11 mouse cellular contexts compared by ENCODE assay signal in genomic region chr10:59439508-59439931, GRCm38 (mm10). TPM values are rescaled to one million over a fixed set of nuclear protein-coding genes. Genes with fewer than 3 reads are reported as not detected.
DNase-seq lines count a peak whose midpoint lies in the region; ATAC-seq lines count a peak whose summit lies in the region.
"Had no signal": no experiment of that assay in that cellular context is flagged by ENCODE, and none has a peak within 500 bp of the region (broad histone marks: within the 10 kb centered on the region; RNA-seq: fewer than 3 reads in every experiment).

No protein-coding gene starts in this region.

- no peak overlapping the region for H3K9ac ChIP-seq in heart, embryonic 15.5 days
- no peak overlapping the region for H3K9ac ChIP-seq in hindbrain, embryonic 14.5 days

- H3K4me3 ChIP-seq in heart, embryonic 15.5 days, result no peak overlapping the region
- H3K4me3 ChIP-seq in hindbrain, embryonic 14.5 days (replicated peaks; ENCODE audit: low read length), result no peak overlapping the region
- H3K4me3 ChIP-seq: erythroblast, embryonic 14.5 days had no signal

- WGBS in heart, embryonic 15.5 days, result 23% methylated on average over 5 of the region's 5 CpGs
- 73% methylated on average over 5 of the region's 5 CpGs for WGBS in hindbrain, embryonic 14.5 days

- no peaks in the 10 kb centered on the region for H3K36me3 ChIP-seq in heart, embryonic 15.5 days
- no peaks in the 10 kb centered on the region for H3K36me3 ChIP-seq in hindbrain, embryonic 14.5 days (replicated peaks; ENCODE audit: control insufficient read depth, insufficient read depth)

- H3K4me1 ChIP-seq in heart, embryonic 15.5 days (replicated peaks), result peaks cover 37% of the 10 kb centered on the region
- no peaks in the 10 kb centered on the region for H3K4me1 ChIP-seq in hindbrain, embryonic 14.5 days (replicated peaks; ENCODE audit: control insufficient read depth, insufficient read depth, low read length)

- no peak overlapping the region for H3K4me2 ChIP-seq in heart, embryonic 15.5 days
- no peak overlapping the region for H3K4me2 ChIP-seq in hindbrain, embryonic 14.5 days (replicated peaks)

- peak overlapping the region; percentile 28 for H3K27ac ChIP-seq in heart, embryonic 15.5 days
- H3K27ac ChIP-seq in hindbrain, embryonic 14.5 days, result no peak overlapping the region

- no peaks in the 10 kb centered on the region; the same call in 1 of the 2 replicates for H3K27me3 ChIP-seq in heart, embryonic 15.5 days
- H3K27me3 ChIP-seq in hindbrain, embryonic 14.5 days (ENCODE audit: control insufficient read depth, insufficient read depth, low read length), result no peaks in the 10 kb centered on the region

- DNase-seq in cerebellum, postnatal 10 days, result peak; percentile 32 to 46
- no peak for DNase-seq in cerebellum, postnatal 14 days
- peak; percentile 45 for DNase-seq in adrenal gland, postnatal 25 days
- peak; percentile 62 to 73 for DNase-seq in lung, adult 18-20 months
- DNase-seq in left cerebral cortex, adult 18-20 months (ENCODE audit: low spot score in 2 of 2), result no peak
- DNase-seq in hindbrain, embryonic 14.5 days (ENCODE audit: low spot score), result no peak
- no peak for DNase-seq in left cerebral cortex, adult 9 months (ENCODE audit: low spot score in 2 of 2)

- ATAC-seq in heart, embryonic 15.5 days (replicated peaks; ENCODE audit: insufficient number of reproducible peaks, insufficient read depth, low FRiP score, low read depth), result no peak
- no peak for ATAC-seq in hindbrain, embryonic 14.5 days (ENCODE audit: low FRiP score)

- no peaks in the 10 kb centered on the region for H3K9me3 ChIP-seq in heart, embryonic 15.5 days (replicated peaks)
- H3K9me3 ChIP-seq in hindbrain, embryonic 14.5 days (ENCODE audit: control insufficient read depth, low read length), result no peaks in the 10 kb centered on the region

RNA-seq across cellular contexts. Expression of gene Oit3, which starts 2.1 kb away (rescaled TPM):
- total RNA-seq in adrenal gland, postnatal 25 days (2021), result 4.8 and 6.2 TPM in 2 replicates
- 4.1 and 4.6 TPM in 2 replicates for polyA plus RNA-seq in heart, embryonic 15.5 days (2015; fragmentation: Nextera tagmentation; extraction: Ambion mirVana)
- total RNA-seq in left cerebral cortex, adult 18-20 months (2021), result under 1 TPM; 0.19 to 0.35 TPM
- polyA plus RNA-seq in hindbrain, embryonic 14.5 days (2014; fragmentation: Nextera tagmentation; extraction: Ambion mirVana), result 0.18 and 0.27 TPM in 2 replicates

RNA-seq across cellular contexts. Expression of gene Pla2g12b, which starts 36.1 kb away (rescaled TPM):
- total RNA-seq in adrenal gland, postnatal 25 days (2021), result 1.4 TPM in 1 of 2 replicates, not detected in the other
- 0.48 and 0.76 TPM in 2 replicates for polyA plus RNA-seq in heart, embryonic 15.5 days (2015; fragmentation: Nextera tagmentation; extraction: Ambion mirVana)
- total RNA-seq in left cerebral cortex, adult 18-20 months (2021), result not detected
- polyA plus RNA-seq in hindbrain, embryonic 14.5 days (2014; fragmentation: Nextera tagmentation; extraction: Ambion mirVana), result not detected in 2 replicates
- total RNA-seq: layer of hippocampus, postnatal 25 days had no signal
- polyA plus RNA-seq: C2C12; erythroblast, embryonic 14.5 days had no signal

RNA-seq across cellular contexts. Expression of gene Gm10273, which starts 44.1 kb away (rescaled TPM):
- 23.4 and 50.5 TPM in 2 replicates for total RNA-seq in adrenal gland, postnatal 25 days (2021)
- 1.3 and 7.0 TPM in 2 replicates for polyA plus RNA-seq in heart, embryonic 15.5 days (2015; fragmentation: Nextera tagmentation; extraction: Ambion mirVana)
- 10 to 100 TPM; 46.4 to 50.8 TPM for total RNA-seq in left cerebral cortex, adult 18-20 months (2021)
- polyA plus RNA-seq in hindbrain, embryonic 14.5 days (2014; fragmentation: Nextera tagmentation; extraction: Ambion mirVana), result 4.0 and 4.3 TPM in 2 replicates

Comparison
In these comparisons a context has a peak if more than half of its experiments do, and no peak if none do; other contexts are left out.
1. DNase-seq: peak in cerebellum, postnatal 10 days (2 of 2), adrenal gland, postnatal 25 days (single experiment) and lung, adult 18-20 months (2 of 2); none in cerebellum, postnatal 14 days (0 of 2), left cerebral cortex, adult 18-20 months (0 of 2), hindbrain, embryonic 14.5 days (single experiment) and left cerebral cortex, adult 9 months (0 of 2).